Mouse (Mus musculus) T-helper 17 cell (primary cell): Measurements from ENCODE around the gene Gm20388.
"Not testable (repeated sequence)": the region's sequence is repeated elsewhere in the genome, so short reads cannot be mapped to it uniquely, and the experiment has no call there.

Experiments used
- in situ Hi-C, 2 experiments: fragments of 300-600 bp; cut with MboI, MseI; formaldehyde crosslinking; loops; 1 replicate in 1 of 2; 2 replicates in 1 of 2; pipeline ENCODE4 v1.15.1; 2025; ENCODE audit warnings: high pct_unique_total_duplicates in 2 of 2

Gene Gm20388

DNA sequence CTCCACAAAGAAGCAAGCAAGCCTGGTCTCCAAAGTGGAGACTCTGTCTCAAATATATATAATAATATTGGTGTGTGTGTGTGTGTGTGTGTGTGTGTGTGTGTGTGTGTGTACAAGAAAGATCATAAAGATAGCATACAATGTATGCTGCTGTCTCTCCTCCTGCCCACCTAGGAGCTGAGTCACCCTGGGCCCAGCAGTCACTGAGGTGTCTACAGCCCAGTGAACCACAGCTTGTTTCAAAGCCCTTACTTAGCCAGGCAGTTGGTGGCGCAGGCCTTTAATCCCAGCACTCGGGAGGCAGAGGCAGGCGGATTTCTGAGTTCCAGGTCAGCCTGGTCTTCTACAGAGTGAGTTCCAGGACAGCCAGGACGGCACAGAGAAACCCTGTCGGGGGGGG lies 3119.4 kb downstream of the Gm20388 start:
- in situ Hi-C loops, result not testable (repeated sequence)

DNA sequence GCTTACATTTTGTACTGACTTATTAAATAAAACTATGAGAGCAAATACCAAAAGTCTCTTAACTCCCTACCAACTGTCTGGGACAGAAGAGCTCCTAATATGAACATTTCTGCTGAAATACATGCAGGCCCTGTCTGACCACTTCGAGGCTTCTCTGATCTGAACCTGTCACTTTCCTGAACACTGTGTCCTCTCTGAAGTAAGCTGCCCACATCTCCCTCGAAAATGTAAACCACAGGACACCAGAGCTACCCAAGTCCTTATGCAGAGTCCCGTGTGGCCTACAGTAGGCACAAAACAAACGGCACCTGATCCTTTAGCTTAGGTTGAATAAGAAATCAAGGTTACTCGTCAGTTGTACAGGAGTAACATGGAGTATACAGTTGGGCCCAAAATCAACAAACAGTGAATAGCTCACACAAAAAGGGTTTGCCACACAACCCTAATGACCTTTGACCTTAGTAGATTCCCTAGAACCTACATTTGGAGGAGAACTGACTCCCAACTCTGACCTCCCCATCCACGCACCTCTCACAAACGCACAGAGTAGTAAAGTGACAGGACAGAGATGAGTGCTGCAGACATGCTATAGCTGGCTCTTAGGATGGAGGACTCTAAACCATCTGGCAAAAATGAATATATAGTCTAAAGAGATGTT lies 3120.8 kb downstream of the Gm20388 start:
- in situ Hi-C loops, result no loop called here

DNA sequence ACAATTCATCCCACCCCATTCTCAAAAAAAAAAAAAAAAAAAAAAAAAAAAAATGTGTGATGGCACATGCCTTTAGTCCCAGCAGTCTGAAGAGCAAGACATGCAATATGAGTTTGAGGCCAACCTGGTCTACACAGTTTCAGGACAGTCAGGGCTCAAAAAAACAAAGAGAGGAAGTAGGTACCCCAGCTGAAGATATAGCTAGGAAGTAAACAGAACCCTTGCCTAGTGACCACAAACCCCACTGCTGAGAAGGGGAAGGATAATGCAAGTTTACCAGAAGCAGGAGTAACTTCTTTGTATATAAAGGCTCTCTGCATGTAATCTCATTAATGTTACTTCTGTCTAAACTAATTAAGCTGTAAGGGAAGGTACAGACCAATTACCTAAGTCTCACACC lies 3122.1 kb downstream of the Gm20388 start:
- in situ Hi-C loops, result no loop called here

DNA sequence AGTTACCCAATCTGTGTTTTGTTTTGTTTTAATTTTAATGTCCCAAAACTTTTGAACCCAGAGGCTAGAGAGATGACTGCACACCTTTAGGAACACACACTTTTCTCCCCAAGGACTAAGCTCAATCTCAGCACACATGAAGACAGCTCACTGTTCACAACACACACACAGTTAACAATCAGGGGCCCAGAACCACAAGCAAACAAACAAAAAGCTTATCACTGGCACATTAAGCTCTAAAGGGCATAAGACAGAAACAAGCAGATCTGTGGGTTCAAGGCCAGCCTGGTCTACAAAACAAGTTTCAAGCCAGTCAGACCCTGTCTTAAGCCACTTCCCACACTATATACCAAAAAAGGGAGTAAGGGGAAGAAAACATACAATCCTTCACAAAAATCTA lies 3122.8 kb downstream of the Gm20388 start:
- in situ Hi-C loops, result no loop called here

DNA sequence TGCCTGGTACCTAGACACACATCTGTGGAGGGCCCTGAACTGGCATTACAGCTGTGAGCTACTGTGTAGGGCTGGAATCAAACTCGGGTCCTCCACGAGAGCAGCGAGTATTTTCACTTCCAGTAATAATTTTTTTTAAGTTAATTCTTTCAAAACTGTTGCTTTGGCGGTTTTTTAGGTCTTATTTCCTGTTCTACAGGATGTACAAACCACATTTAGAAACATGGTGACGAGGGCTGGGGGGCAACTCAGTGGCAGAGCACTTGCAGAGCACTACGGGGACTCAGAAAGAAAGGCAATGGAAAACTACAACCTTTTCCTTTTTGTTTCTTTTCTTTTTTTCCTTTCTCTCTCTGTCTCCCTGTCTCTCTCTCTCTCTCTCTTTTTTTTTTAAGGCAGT lies 3123.5 kb downstream of the Gm20388 start:
- in situ Hi-C loops, result no loop called here

DNA sequence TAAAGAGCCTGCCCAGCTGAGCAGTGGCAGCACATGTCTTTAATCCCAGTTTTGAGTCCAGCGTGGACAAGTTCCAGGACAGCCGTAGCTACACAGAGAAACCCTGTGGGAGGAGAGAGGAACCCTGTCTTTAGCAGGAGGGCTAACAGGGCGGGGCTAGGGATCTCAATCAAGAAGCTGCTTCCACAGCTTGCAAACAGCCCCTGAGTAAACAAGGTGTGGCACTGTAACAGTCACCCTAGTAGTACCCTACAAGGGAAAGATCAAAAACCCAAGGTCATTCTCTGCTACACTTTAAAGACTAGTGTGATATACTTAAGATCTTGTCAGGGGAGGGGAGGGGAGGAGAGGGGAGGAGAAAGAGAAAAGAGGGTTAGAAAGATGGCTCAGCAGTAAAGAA lies 3126.3 kb downstream of the Gm20388 start:
- in situ Hi-C loops, result no loop called here

GRCm38 (mm10) chr8:123037487-123037886 lies 3126.8 kb downstream of the Gm20388 start:
- in situ Hi-C loops, result no loop called here

- in situ Hi-C loops, result no loop called here
Measured at GRCm38 (mm10) chr8:123038351-123038750, 3127.7 kb downstream of the Gm20388 start.

- in situ Hi-C loops, result no loop called here
Measured at GRCm38 (mm10) chr8:123039376-123040109, 3128.9 kb downstream of the Gm20388 start.

DNA sequence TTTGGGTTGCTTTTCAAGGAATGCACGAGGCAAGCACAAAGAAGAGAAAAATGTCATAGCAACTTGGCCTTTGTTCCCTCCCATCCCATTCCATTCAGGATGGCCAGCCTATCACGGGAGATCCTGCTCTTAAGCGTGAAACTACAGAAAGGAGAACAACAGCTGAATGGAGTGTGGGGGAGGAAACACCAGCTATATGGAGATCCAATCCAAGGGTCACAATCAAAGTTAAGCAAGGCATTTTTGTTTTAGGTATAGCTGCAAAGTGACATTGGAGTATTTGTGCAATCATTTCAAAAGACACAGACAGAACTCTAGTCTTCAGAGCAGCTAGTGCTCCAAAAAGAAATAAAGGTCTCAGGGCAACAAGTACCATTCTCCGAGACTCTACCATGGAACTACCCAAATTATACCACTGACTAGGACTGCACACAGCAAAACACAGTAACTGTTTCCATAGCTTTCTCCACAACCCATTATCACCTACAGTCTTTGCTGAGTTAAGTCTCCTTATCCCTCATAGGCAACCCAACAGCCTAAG lies 3129.5 kb downstream of the Gm20388 start:
- in situ Hi-C loops, result no loop called here

GRCm38 (mm10) chr8:123041008-123041773 lies 3130.6 kb downstream of the Gm20388 start:
- in situ Hi-C loops, result no loop called here

- in situ Hi-C loops, result no loop called here
Measured at GRCm38 (mm10) chr8:123041774-123042105, 3131.1 kb downstream of the Gm20388 start.

DNA sequence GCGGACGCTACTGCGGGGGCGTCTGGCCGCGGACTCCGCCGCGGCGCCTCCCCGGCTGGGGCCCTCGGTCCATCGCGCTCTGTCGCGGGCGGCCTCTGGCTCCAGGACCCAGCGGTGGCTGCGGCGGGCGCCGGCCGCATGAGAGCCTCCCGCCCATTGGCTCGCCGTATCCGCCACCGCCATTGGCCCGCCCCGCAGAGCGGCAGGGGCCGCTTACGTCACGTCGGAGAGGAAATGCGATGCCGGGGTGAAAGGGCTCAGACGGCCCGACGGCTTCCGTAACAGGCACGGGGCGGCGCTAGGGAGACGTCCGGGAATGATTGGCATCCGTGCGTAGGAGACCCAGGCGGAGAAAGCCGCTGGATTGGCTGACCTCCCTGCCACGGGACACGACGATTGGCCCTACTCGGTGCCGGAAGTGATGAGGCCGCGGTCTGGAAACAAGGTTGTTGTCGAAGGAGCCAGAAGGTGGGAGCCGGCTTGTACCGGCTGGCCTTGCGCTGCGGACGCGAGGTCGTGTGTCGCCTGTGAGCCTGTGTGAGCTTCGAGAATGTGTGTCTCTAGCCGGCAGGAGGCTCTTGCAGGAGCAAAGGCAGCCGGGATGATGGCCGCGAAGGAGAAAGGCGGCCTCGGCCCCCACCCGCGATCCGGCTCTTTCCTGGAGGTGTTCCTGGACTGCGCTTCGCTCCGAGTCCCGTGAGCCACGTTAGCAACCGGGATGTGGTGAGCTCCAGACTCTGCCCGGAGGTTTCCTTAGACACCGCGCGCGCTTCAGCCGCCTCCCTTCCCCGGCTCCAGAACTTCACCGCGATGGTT lies 3131.7 kb downstream of the Gm20388 start, which contains the start of gene Ankrd11:
Gene Ankrd11, minus strand, starts transcription at position 120 of the 816 bp plus-strand sequence.
- in situ Hi-C loops, result no loop called here

GRCm38 (mm10) chr8:123042974-123043625 lies 3132.5 kb downstream of the Gm20388 start:
- in situ Hi-C loops, result no loop called here

GRCm38 (mm10) chr8:123043941-123044340 lies 3133.3 kb downstream of the Gm20388 start:
- in situ Hi-C loops, result no loop called here

- in situ Hi-C loops, result not testable (repeated sequence)
Measured at GRCm38 (mm10) chr8:123044743-123045425, 3134.2 kb downstream of the Gm20388 start.

DNA sequence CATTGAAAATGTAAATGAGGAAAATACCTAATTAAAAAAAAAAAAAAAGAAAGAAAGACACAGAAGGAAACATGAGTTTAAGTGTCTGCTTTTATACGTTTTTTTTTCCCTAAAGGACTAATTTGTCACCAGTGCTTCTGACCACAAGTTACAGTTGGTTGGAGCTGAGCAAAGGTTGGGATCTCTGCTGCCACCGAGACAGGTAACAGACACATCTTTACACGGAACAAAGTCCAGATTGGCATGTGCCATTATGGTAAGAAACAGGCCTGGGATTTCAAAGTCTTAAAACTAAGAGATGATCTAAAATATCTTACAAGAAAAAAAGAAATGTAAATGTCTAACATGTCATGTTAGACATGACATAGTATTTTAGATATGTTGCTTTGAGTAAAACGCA lies 3136.1 kb downstream of the Gm20388 start:
- in situ Hi-C loops, result no loop called here

DNA sequence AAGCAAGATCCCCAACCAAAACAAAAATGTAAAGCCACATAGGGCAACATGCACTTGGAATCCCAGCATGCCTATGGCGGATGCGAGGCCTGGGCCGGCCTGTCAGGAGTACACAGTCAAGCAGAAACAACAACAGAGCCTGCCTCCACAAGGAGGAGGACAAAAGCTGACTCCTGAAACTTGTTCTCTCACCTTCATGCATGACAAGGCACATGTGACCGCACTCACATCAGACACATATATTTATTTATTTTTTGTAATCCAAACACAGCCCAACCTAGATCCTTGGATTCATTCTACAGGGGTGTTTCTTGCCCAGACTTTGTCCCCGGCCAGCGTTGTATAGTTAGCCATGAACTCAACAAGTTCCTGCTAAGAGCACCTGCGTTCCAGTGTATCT lies 3137.2 kb downstream of the Gm20388 start:
- in situ Hi-C loops, result no loop called here

GRCm38 (mm10) chr8:123048402-123048801 lies 3137.8 kb downstream of the Gm20388 start:
- in situ Hi-C loops, result no loop called here

- in situ Hi-C loops, result no loop called here
Measured at GRCm38 (mm10) chr8:123051458-123051857, 3140.8 kb downstream of the Gm20388 start.
